Mouse (Mus musculus) frontal cortex, adult 2 months (tissue): ENCODE measurements around the gene Wdr78. TPM values are rescaled to one million over a fixed set of nuclear protein-coding genes. Genes with fewer than 3 reads are reported as not detected.

Experiments used
- DNase-seq, 2 experiments: peaks; one replicate each; pipeline ENCODE4 v3.0.0; 2022; ENCODE audit warnings: low spot score in 1 of 2; ENCODE audit errors: extremely low spot score in 1 of 2
- polyA plus RNA-seq: library from polyadenylated mRNA; depleted of rRNA; stranded (reverse); fragments of >200 nt; gene quantifications from 2 replicates; pipeline ENCODE4 v1.2.3, GENCODE M21; 2012; rRNA removed

Gene Wdr78
- polyA plus RNA-seq, 1 experiment, result 7.0 TPM

GRCm38 (mm10) chr4:102988526-102988925 is 125.8 kb downstream of the Wdr78 start:
- DNase-seq, result no peak

Other genes with a start within 250 kb of the Wdr78 start
- gene Tctex1d1, start 135.9 kb downstream of the Wdr78 start, polyA plus RNA-seq, result 0.36 and 0.70 TPM in 2 replicates
- 5.3 and 5.4 TPM in 2 replicates for gene Insl5, start 87.7 kb downstream of the Wdr78 start, polyA plus RNA-seq
- gene Mier1, start 165 bp downstream of the Wdr78 start, polyA plus RNA-seq, result 30.1 and 36.0 TPM in 2 replicates
- 10.9 and 11.0 TPM in 2 replicates for gene Slc35d1, start 100.6 kb upstream of the Wdr78 start, polyA plus RNA-seq
- gene 4921539E11Rik, start 176.3 kb upstream of the Wdr78 start, polyA plus RNA-seq, result not detected in 2 replicates
- gene Oma1, start 199.3 kb upstream of the Wdr78 start, polyA plus RNA-seq, result 6.0 and 6.8 TPM in 2 replicates